Mouse (Mus musculus): Measurements from ENCODE around the gene Atxn1. TPM values are rescaled to one million over a fixed set of nuclear protein-coding genes. Genes with fewer than 3 reads are reported as not detected.

Gene Atxn1
- total and polyA plus RNA-seq, 2 experiments from 2014 or later, result 8.6 to 44.6 TPM

- Histone ChIP-seq H3K4me3 (ENCODE audit: low read length) (peak overlapping the region; percentile 43), H3K4me2 (ENCODE audit: low read depth, low read length) (peak overlapping the region; percentile 80), H3K36me3 (ENCODE audit: insufficient read depth, low read length) (no peaks in the 10 kb centered on the region), H3K9me3 (ENCODE audit: low read length) (no peaks in the 10 kb centered on the region), H3K9ac (replicated peaks; ENCODE audit: low read length) (peak overlapping the region; percentile 44; the same call in 1 of the 2 replicates), H3K27me3 (ENCODE audit: insufficient read depth, low read length) (no peaks in the 10 kb centered on the region), H3K4me1 (ENCODE audit: insufficient read depth, low read length) (no peaks in the 10 kb centered on the region), H3K27ac (peak overlapping the region; percentile 71; the same call in 1 of the 2 replicates)
- 1% methylated on average over 8 of the region's 8 CpGs for WGBS
- TF ChIP-seq CTCF (IDR thresholded peaks at IDR 0.05; ENCODE audit: low read depth), result peak; percentile 55
- ATAC-seq, result peak; percentile 86
- DNase-seq (ENCODE audit: low spot score), result peak; percentile 79
These were observed 456.3 kb downstream of the Atxn1 start for GRCm38 (mm10) chr13:45508495-45508894.

GRCm38 (mm10) chr13:45507274-45508229 lies 457.3 kb downstream of the Atxn1 start, which contains the start of gene Gmpr:
TSS of gene Gmpr (plus strand) at chr13:45507444.
- Histone ChIP-seq H3K36me3 (ENCODE audit: insufficient read depth, low read length) (no peaks in the 10 kb centered on the region), H3K9ac (replicated peaks; ENCODE audit: low read length) (peak within 1 kb of the TSS; percentile 44), H3K27ac (peak within 1 kb of the TSS; percentile 71; the same call in 1 of the 2 replicates), H3K4me2 (ENCODE audit: low read depth, low read length) (peak within 1 kb of the TSS; percentile 80), H3K4me1 (ENCODE audit: insufficient read depth, low read length) (no peaks in the 10 kb centered on the region), H3K4me3 (ENCODE audit: low read length) (peak within 1 kb of the TSS; percentile 43), H3K9me3 (ENCODE audit: low read length) (no peaks in the 10 kb centered on the region), H3K27me3 (ENCODE audit: insufficient read depth, low read length) (no peaks in the 10 kb centered on the region)
- peak; percentile 52 for TF ChIP-seq CTCF (IDR thresholded peaks at IDR 0.05; ENCODE audit: low read depth)
- under 1% methylated on average over 63 of the region's 63 CpGs for WGBS
- ATAC-seq, result peak; percentile 84
- peak; percentile 89 for DNase-seq (ENCODE audit: low spot score)

- Histone ChIP-seq H3K27me3 (ENCODE audit: insufficient read depth, low read length) (no peaks in the 10 kb centered on the region), H3K4me2 (ENCODE audit: low read depth, low read length) (no peak overlapping the region), H3K4me3 (ENCODE audit: low read length) (no peak overlapping the region), H3K27ac (no peak overlapping the region), H3K9ac (replicated peaks; ENCODE audit: low read length) (no peak overlapping the region), H3K4me1 (ENCODE audit: insufficient read depth, low read length) (no peaks in the 10 kb centered on the region), H3K36me3 (ENCODE audit: insufficient read depth, low read length) (no peaks in the 10 kb centered on the region), H3K9me3 (ENCODE audit: low read length) (no peaks in the 10 kb centered on the region)
- ATAC-seq (no peak), DNase-seq (ENCODE audit: low spot score) (no peak)
- 93% methylated on average over 3 of the region's 3 CpGs for WGBS
- no peak for TF ChIP-seq CTCF (IDR thresholded peaks at IDR 0.05; ENCODE audit: low read depth)
These were observed 459.3 kb downstream of the Atxn1 start for GRCm38 (mm10) chr13:45505546-45505945.

- ATAC-seq, result no peak
- Histone ChIP-seq H3K9ac (replicated peaks; ENCODE audit: low read length) (no peak overlapping the region), H3K36me3 (ENCODE audit: insufficient read depth, low read length) (no peaks in the 10 kb centered on the region), H3K27ac (no peak overlapping the region), H3K9me3 (ENCODE audit: low read length) (no peaks in the 10 kb centered on the region), H3K4me2 (ENCODE audit: low read depth, low read length) (no peak overlapping the region), H3K4me1 (ENCODE audit: insufficient read depth, low read length) (no peaks in the 10 kb centered on the region), H3K4me3 (ENCODE audit: low read length) (no peak overlapping the region), H3K27me3 (ENCODE audit: insufficient read depth, low read length) (no peaks in the 10 kb centered on the region)
- 93% methylated on average over 5 of the region's 5 CpGs for WGBS
- TF ChIP-seq CTCF (IDR thresholded peaks at IDR 0.05; ENCODE audit: low read depth), result no peak
- no peak for DNase-seq (ENCODE audit: low spot score)
These were observed 462.0 kb downstream of the Atxn1 start for GRCm38 (mm10) chr13:45502791-45503190.

GRCm38 (mm10) chr13:45499906-45500305 lies 464.9 kb downstream of the Atxn1 start:
- ATAC-seq, result no peak
- Histone ChIP-seq H3K27ac (no peak overlapping the region), H3K9me3 (ENCODE audit: low read length) (no peaks in the 10 kb centered on the region), H3K4me3 (ENCODE audit: low read length) (no peak overlapping the region), H3K4me2 (ENCODE audit: low read depth, low read length) (no peak overlapping the region), H3K36me3 (ENCODE audit: insufficient read depth, low read length) (no peaks in the 10 kb centered on the region), H3K4me1 (ENCODE audit: insufficient read depth, low read length) (no peaks in the 10 kb centered on the region), H3K27me3 (ENCODE audit: insufficient read depth, low read length) (no peaks in the 10 kb centered on the region), H3K9ac (replicated peaks; ENCODE audit: low read length) (no peak overlapping the region)
- 83% methylated on average over 3 of the region's 3 CpGs for WGBS
- DNase-seq (ENCODE audit: low spot score), result no peak
- TF ChIP-seq CTCF (IDR thresholded peaks at IDR 0.05; ENCODE audit: low read depth), result no peak

Data from hindbrain, postnatal 0 days (tissue).